Comparison of ENCODE assay signal across 1 mouse cellular context in genomic region chr16:13922499-13922898, GRCm38 (mm10). TPM values are rescaled to one million over a fixed set of nuclear protein-coding genes. Genes with fewer than 3 reads are reported as not detected.
"Had no signal": no experiment of that assay in that cellular context is flagged by ENCODE, and none has a peak within 500 bp of the region (broad histone marks: within the 10 kb centered on the region; RNA-seq: fewer than 3 reads in every experiment).

No protein-coding gene starts in this region.

RNA-seq across cellular contexts. Expression of gene Mpv17l, which starts 19.5 kb away (rescaled TPM):
- polyA plus RNA-seq: erythroblast, embryonic 14.5 days had no signal
